Mouse (Mus musculus) limb, embryonic 13.5 days (tissue): ENCODE data around the gene Rin2. TPM values are rescaled to one million over a fixed set of nuclear protein-coding genes. Genes with fewer than 3 reads are reported as not detected.

Experiments used
- ATAC-seq: fragments of 200-750 bp; cut with Nextera tagmentation; 2 replicates; pipeline ENCODE4 v1.8.0; 2017; ENCODE audit warnings: low read depth, moderate number of reproducible peaks, moderate TSS enrichment; ENCODE audit not compliant: low FRiP score
- H3K27ac ChIP-seq: fragments of 300-500 bp; sonication (generic); 2 replicates; pipeline ENCODE4 v1.5.1; 2015; ENCODE audit warnings: inconsistent platforms, mild to moderate bottlenecking, moderate library complexity
- H3K27me3 ChIP-seq: fragments of 300-500 bp; sonication (generic); 2 replicates; pipeline ENCODE4 v1.6.1; 2015; ENCODE audit warnings: mild to moderate bottlenecking, inconsistent platforms
- H3K36me3 ChIP-seq: fragments of 300-500 bp; sonication (generic); 2 replicates; pipeline ENCODE4 v1.6.1; 2015; ENCODE audit warnings: inconsistent platforms, mild to moderate bottlenecking, moderate library complexity
- H3K4me1 ChIP-seq: fragments of 300-500 bp; sonication (generic); 2 replicates; pipeline ENCODE4 v1.6.1; 2015; ENCODE audit warnings: inconsistent platforms
- H3K4me2 ChIP-seq: fragments of 300-500 bp; sonication (generic); replicated peaks from 2 replicates; pipeline ENCODE4 v1.6.1; 2015; ENCODE audit warnings: inconsistent platforms, mild to moderate bottlenecking, moderate library complexity
- H3K4me3 ChIP-seq: fragments of 300-500 bp; sonication (generic); 2 replicates; pipeline ENCODE4 v1.5.1; 2015; ENCODE audit warnings: moderate library complexity, mild to moderate bottlenecking, inconsistent platforms
- H3K9ac ChIP-seq: fragments of 300-500 bp; sonication (generic); 2 replicates; pipeline ENCODE4 v1.6.1; 2015; ENCODE audit warnings: mild to moderate bottlenecking, inconsistent platforms
- H3K9me3 ChIP-seq: fragments of 300-500 bp; sonication (generic); 2 replicates; pipeline ENCODE4 v1.6.1; 2016; ENCODE audit warnings: inconsistent platforms
- WGBS: fragments of 180-500 bp; shearing (Covaris S2); methylation state at CpG from one replicate; pipeline ENCODE4 v1.1.7; 2015; 5-methylcytosine and 5-hydroxymethylcytosine counted together
- polyA plus RNA-seq: library from polyadenylated mRNA; unstranded; fragments of >200 nt; fragmentation: Nextera tagmentation; extraction: Ambion mirVana; gene quantifications from 2 replicates; pipeline ENCODE4 v1.2.1, GENCODE M21; 2015

Gene Rin2
- polyA plus RNA-seq, 1 experiment from 2014 or later: 53.5 TPM

- no peak for ATAC-seq
- Histone ChIP-seq H3K4me3 (no peak overlapping the region), H3K4me2 (peak overlapping the region; percentile 5; the same call in 1 of the 2 replicates), H3K27me3 (no peaks in the 10 kb centered on the region), H3K4me1 (peaks cover 46% of the 10 kb centered on the region), H3K9me3 (no peaks in the 10 kb centered on the region), H3K9ac (no peak overlapping the region), H3K36me3 (no peaks in the 10 kb centered on the region), H3K27ac (peak overlapping the region; percentile 62; the same call in 1 of the 2 replicates)
- 48% methylated on average over 13 of the region's 13 CpGs for WGBS
These were observed 109.4 kb downstream of the Rin2 start for GRCm38 (mm10) chr2:145784246-145784935.

- peak overlapping the region; percentile 5; the same call in 1 of the 2 replicates for H3K4me2 ChIP-seq
- ATAC-seq: no peak
- WGBS: 79% methylated on average over 1 of the region's 1 CpGs
These were observed 109.9 kb downstream of the Rin2 start for GRCm38 (mm10) chr2:145784964-145785363.

GRCm38 (mm10) chr2:145785758-145786617 is 111.0 kb downstream of the Rin2 start:
- peaks cover 50% of the 10 kb centered on the region for H3K4me1 ChIP-seq
- WGBS: 1% methylated on average over 18 of the region's 18 CpGs
- H3K9ac ChIP-seq: peak overlapping the region; percentile 60
- ATAC-seq: peak; percentile 80
- H3K27me3 ChIP-seq: no peaks in the 10 kb centered on the region
- H3K4me2 ChIP-seq: peak overlapping the region; percentile 65
- no peaks in the 10 kb centered on the region for H3K36me3 ChIP-seq
- H3K27ac ChIP-seq: peak overlapping the region; percentile 93
- H3K4me3 ChIP-seq: peak overlapping the region; percentile 39
- no peaks in the 10 kb centered on the region for H3K9me3 ChIP-seq

More at GRCm38 (mm10) chr2:145784964-145785363, 109.9 kb downstream of the Rin2 start:
- Histone ChIP-seq H3K9ac (no peak overlapping the region), H3K4me3 (no peak overlapping the region), H3K27ac (peak overlapping the region; percentile 93), H3K9me3 (no peaks in the 10 kb centered on the region), H3K36me3 (no peaks in the 10 kb centered on the region), H3K27me3 (no peaks in the 10 kb centered on the region), H3K4me1 (peaks cover 46% of the 10 kb centered on the region)

- Histone ChIP-seq H3K36me3 (no peaks in the 10 kb centered on the region), H3K9ac (peak overlapping the region; percentile 60), H3K4me2 (peak overlapping the region; percentile 65), H3K27ac (peak overlapping the region; percentile 93), H3K9me3 (no peaks in the 10 kb centered on the region), H3K4me1 (peaks cover 45% of the 10 kb centered on the region), H3K4me3 (peak overlapping the region; percentile 39), H3K27me3 (no peaks in the 10 kb centered on the region)
- 6% methylated on average over 3 of the region's 3 CpGs for WGBS
- no peak for ATAC-seq
These were observed 111.6 kb downstream of the Rin2 start for GRCm38 (mm10) chr2:145786618-145786932.

- Histone ChIP-seq H3K27ac (peak overlapping the region; percentile 48; the same call in 1 of the 2 replicates), H3K4me2 (peak overlapping the region; percentile 65), H3K27me3 (no peaks in the 10 kb centered on the region), H3K36me3 (no peaks in the 10 kb centered on the region), H3K9ac (no peak overlapping the region; the same call in 1 of the 2 replicates), H3K4me1 (peaks cover 44% of the 10 kb centered on the region), H3K9me3 (no peaks in the 10 kb centered on the region), H3K4me3 (0 out of 2 replicates have a peak overlapping the region, but pooled peaks have one; percentile 39)
- ATAC-seq: no peak
- 68% methylated on average over 7 of the region's 7 CpGs for WGBS
These were observed 112.5 kb downstream of the Rin2 start for GRCm38 (mm10) chr2:145787486-145787885.

- Histone ChIP-seq H3K4me2 (no peak overlapping the region), H3K4me3 (no peak overlapping the region), H3K36me3 (no peaks in the 10 kb centered on the region), H3K4me1 (peaks cover 44% of the 10 kb centered on the region), H3K27me3 (no peaks in the 10 kb centered on the region), H3K9ac (no peak overlapping the region), H3K9me3 (no peaks in the 10 kb centered on the region), H3K27ac (no peak overlapping the region)
- 92% methylated on average over 3 of the region's 3 CpGs for WGBS
- no peak for ATAC-seq
These were observed 113.7 kb downstream of the Rin2 start for GRCm38 (mm10) chr2:145788562-145789346.

- no peak overlapping the region for H3K27ac ChIP-seq
- H3K4me3 ChIP-seq: no peak overlapping the region
- H3K27me3 ChIP-seq: no peaks in the 10 kb centered on the region
- no peaks in the 10 kb centered on the region for H3K9me3 ChIP-seq
- H3K4me2 ChIP-seq: no peak overlapping the region
- no peak for ATAC-seq
- H3K36me3 ChIP-seq: no peaks in the 10 kb centered on the region; the same call in 1 of the 2 replicates
- 0 out of 2 replicates have a peak, but pooled peaks cover 14% of the 10 kb centered on the region for H3K4me1 ChIP-seq
- H3K9ac ChIP-seq: no peak overlapping the region
- 53% methylated on average over 1 of the region's 1 CpGs for WGBS
These were observed 118.7 kb downstream of the Rin2 start for GRCm38 (mm10) chr2:145793702-145794101.

- 33% methylated on average over 5 of the region's 5 CpGs for WGBS
- H3K27me3 ChIP-seq: no peaks in the 10 kb centered on the region
- no peak for ATAC-seq
- no peak overlapping the region for H3K27ac ChIP-seq
- H3K4me1 ChIP-seq: 0 out of 2 replicates have a peak, but pooled peaks cover 14% of the 10 kb centered on the region
- no peak overlapping the region for H3K4me2 ChIP-seq
- no peak overlapping the region for H3K4me3 ChIP-seq
- no peaks in the 10 kb centered on the region for H3K9me3 ChIP-seq
- H3K9ac ChIP-seq: no peak overlapping the region
- peaks cover 5% of the 10 kb centered on the region for H3K36me3 ChIP-seq
These were observed 119.4 kb downstream of the Rin2 start for GRCm38 (mm10) chr2:145794318-145794954.

- Histone ChIP-seq H3K27me3 (no peaks in the 10 kb centered on the region), H3K9ac (no peak overlapping the region), H3K4me3 (no peak overlapping the region), H3K36me3 (peaks cover 13% of the 10 kb centered on the region), H3K27ac (no peak overlapping the region), H3K4me1 (0 out of 2 replicates have a peak, but pooled peaks cover 10% of the 10 kb centered on the region), H3K4me2 (no peak overlapping the region), H3K9me3 (no peaks in the 10 kb centered on the region)
- ATAC-seq: no peak
- WGBS: 79% methylated on average over 1 of the region's 1 CpGs
These were observed 122.8 kb downstream of the Rin2 start for GRCm38 (mm10) chr2:145797851-145798250.

GRCm38 (mm10) chr2:145798954-145799353 is 123.9 kb downstream of the Rin2 start:
- no peaks in the 10 kb centered on the region for H3K9me3 ChIP-seq
- H3K4me2 ChIP-seq: no peak overlapping the region
- 0 out of 2 replicates have a peak, but pooled peaks cover 10% of the 10 kb centered on the region for H3K4me1 ChIP-seq
- H3K4me3 ChIP-seq: no peak overlapping the region
- no peaks in the 10 kb centered on the region for H3K27me3 ChIP-seq
- no peak overlapping the region for H3K9ac ChIP-seq
- no peak overlapping the region for H3K27ac ChIP-seq
- 82% methylated on average over 3 of the region's 3 CpGs for WGBS
- ATAC-seq: no peak
- H3K36me3 ChIP-seq: peaks cover 17% of the 10 kb centered on the region

- 51% methylated on average over 9 of the region's 9 CpGs for WGBS
- Histone ChIP-seq H3K27ac (no peak overlapping the region), H3K4me2 (no peak overlapping the region)
These were observed 126.5 kb downstream of the Rin2 start for GRCm38 (mm10) chr2:145801322-145802052.

More at GRCm38 (mm10) chr2:145801322-145802052, 126.5 kb downstream of the Rin2 start:
- no peak overlapping the region for H3K9ac ChIP-seq
- peaks cover 25% of the 10 kb centered on the region for H3K36me3 ChIP-seq
- no peak overlapping the region for H3K4me3 ChIP-seq
- no peaks in the 10 kb centered on the region for H3K4me1 ChIP-seq
- no peak for ATAC-seq
- H3K9me3 ChIP-seq: peaks cover 7% of the 10 kb centered on the region; the same call in 1 of the 2 replicates
- H3K27me3 ChIP-seq: no peaks in the 10 kb centered on the region
